Mouse (Mus musculus): Measurements from ENCODE around the gene Cck. TPM values are rescaled to one million over a fixed set of nuclear protein-coding genes. Genes with fewer than 3 reads are reported as not detected.
A peak's percentile ranks its signal among the peaks of the same experiment; 100 is the strongest.

Cck gene
- polyA plus RNA-seq (2012; rRNA removed) = 168 and 248 TPM in 2 replicates

- Histone ChIP-seq H3K27me3 (ENCODE audit: control insufficient read depth, insufficient read depth, low read length) (peaks cover 37% of the 10 kb centered on the region), H3K4me3 (ENCODE audit: low read depth, low read length) (peak within 1 kb of the TSS; percentile 21; the same call in 1 of the 2 replicates), H3K27ac (ENCODE audit: insufficient read depth, low read depth, low read length) (no peak within 1 kb of the TSS), H3K36me3 (ENCODE audit: control insufficient read depth, insufficient read depth, low read length) (no peaks in the 10 kb centered on the region), H3K4me1 (ENCODE audit: control insufficient read depth, insufficient read depth, insufficient read length, low read length) (no peaks in the 10 kb centered on the region; the same call in 1 of the 2 replicates)
- TF ChIP-seq POLR2A (IDR thresholded peaks at IDR 0.05; ENCODE audit: low read depth, low read length) (no peak), CTCF (IDR thresholded peaks at IDR 0.05; ENCODE audit: extremely low read depth, insufficient read length, insufficient replicate concordance, low read depth, low read length) (no peak)
- WGBS = 1% methylated on average over 12 of the region's 12 CpGs
These were observed at the start of gene Cck for GRCm38 (mm10) chr9:121495529-121495928. TSS of gene Cck (minus strand) at chr9:121495694.

GRCm38 (mm10) chr9:121541530-121541929, 46.0 kb upstream of the Cck start:
- Histone ChIP-seq H3K36me3 (ENCODE audit: control insufficient read depth, insufficient read depth, low read length) (no peaks in the 10 kb centered on the region), H3K4me3 (ENCODE audit: low read depth, low read length) (no peak overlapping the region), H3K4me1 (ENCODE audit: control insufficient read depth, insufficient read depth, insufficient read length, low read length) (peaks cover 13% of the 10 kb centered on the region; the same call in 1 of the 2 replicates), H3K27ac (ENCODE audit: insufficient read depth, low read depth, low read length) (no peak overlapping the region), H3K27me3 (ENCODE audit: control insufficient read depth, insufficient read depth, low read length) (no peaks in the 10 kb centered on the region)
- no peak for TF ChIP-seq POLR2A (IDR thresholded peaks at IDR 0.05; ENCODE audit: low read depth, low read length)
- TF ChIP-seq CTCF (IDR thresholded peaks at IDR 0.05; ENCODE audit: extremely low read depth, insufficient read length, insufficient replicate concordance, low read depth, low read length) = no peak

GRCm38 (mm10) chr9:121532626-121533025, 37.1 kb upstream of the Cck start:
- 82% methylated on average over 9 of the region's 9 CpGs for WGBS
- Histone ChIP-seq H3K27ac (ENCODE audit: insufficient read depth, low read depth, low read length) (no peak overlapping the region), H3K4me1 (ENCODE audit: control insufficient read depth, insufficient read depth, insufficient read length, low read length) (no peaks in the 10 kb centered on the region), H3K4me3 (ENCODE audit: low read depth, low read length) (no peak overlapping the region), H3K36me3 (ENCODE audit: control insufficient read depth, insufficient read depth, low read length) (no peaks in the 10 kb centered on the region), H3K27me3 (ENCODE audit: control insufficient read depth, insufficient read depth, low read length) (no peaks in the 10 kb centered on the region)
- TF ChIP-seq POLR2A (IDR thresholded peaks at IDR 0.05; ENCODE audit: low read depth, low read length) = no peak

- H3K36me3 ChIP-seq (ENCODE audit: control insufficient read depth, insufficient read depth, low read length) = no peaks in the 10 kb centered on the region
- no peak overlapping the region for H3K27ac ChIP-seq (ENCODE audit: insufficient read depth, low read depth, low read length)
- no peaks in the 10 kb centered on the region for H3K27me3 ChIP-seq (ENCODE audit: control insufficient read depth, insufficient read depth, low read length)
- WGBS = 74% methylated on average over 8 of the region's 8 CpGs
- no peak overlapping the region for H3K4me3 ChIP-seq (ENCODE audit: low read depth, low read length)
- TF ChIP-seq CTCF (IDR thresholded peaks at IDR 0.05; ENCODE audit: extremely low read depth, insufficient read length, insufficient replicate concordance, low read depth, low read length) (no peak), POLR2A (IDR thresholded peaks at IDR 0.05; ENCODE audit: low read depth, low read length) (no peak)
- H3K4me1 ChIP-seq (ENCODE audit: control insufficient read depth, insufficient read depth, insufficient read length, low read length) = no peaks in the 10 kb centered on the region
These were observed 33.3 kb upstream of the Cck start for GRCm38 (mm10) chr9:121528605-121529357.

GRCm38 (mm10) chr9:121526171-121526570, 30.7 kb upstream of the Cck start:
- no peak overlapping the region for H3K4me3 ChIP-seq (ENCODE audit: low read depth, low read length)
- WGBS = 80% methylated on average over 6 of the region's 6 CpGs
- peaks cover 2% of the 10 kb centered on the region; the same call in 1 of the 2 replicates for H3K4me1 ChIP-seq (ENCODE audit: control insufficient read depth, insufficient read depth, insufficient read length, low read length)
- TF ChIP-seq CTCF (IDR thresholded peaks at IDR 0.05; ENCODE audit: extremely low read depth, insufficient read length, insufficient replicate concordance, low read depth, low read length) = no peak
- no peak for TF ChIP-seq POLR2A (IDR thresholded peaks at IDR 0.05; ENCODE audit: low read depth, low read length)
- H3K27ac ChIP-seq (ENCODE audit: insufficient read depth, low read depth, low read length) = no peak overlapping the region
- no peaks in the 10 kb centered on the region for H3K27me3 ChIP-seq (ENCODE audit: control insufficient read depth, insufficient read depth, low read length)
- H3K36me3 ChIP-seq (ENCODE audit: control insufficient read depth, insufficient read depth, low read length) = no peaks in the 10 kb centered on the region

- H3K27me3 ChIP-seq (ENCODE audit: control insufficient read depth, insufficient read depth, low read length) = peaks cover 17% of the 10 kb centered on the region
- no peak for TF ChIP-seq POLR2A (IDR thresholded peaks at IDR 0.05; ENCODE audit: low read depth, low read length)
- no peak for TF ChIP-seq CTCF (IDR thresholded peaks at IDR 0.05; ENCODE audit: extremely low read depth, insufficient read length, insufficient replicate concordance, low read depth, low read length)
- no peak overlapping the region for H3K4me3 ChIP-seq (ENCODE audit: low read depth, low read length)
- WGBS = 88% methylated on average over 5 of the region's 5 CpGs
- no peaks in the 10 kb centered on the region for H3K36me3 ChIP-seq (ENCODE audit: control insufficient read depth, insufficient read depth, low read length)
- H3K27ac ChIP-seq (ENCODE audit: insufficient read depth, low read depth, low read length) = no peak overlapping the region
- peaks cover 2% of the 10 kb centered on the region; the same call in 1 of the 2 replicates for H3K4me1 ChIP-seq (ENCODE audit: control insufficient read depth, insufficient read depth, insufficient read length, low read length)
These were observed 24.6 kb upstream of the Cck start for GRCm38 (mm10) chr9:121520047-121520446.

- no peaks in the 10 kb centered on the region for H3K36me3 ChIP-seq (ENCODE audit: control insufficient read depth, insufficient read depth, low read length)
- no peak overlapping the region for H3K27ac ChIP-seq (ENCODE audit: insufficient read depth, low read depth, low read length)
- peaks cover 7% of the 10 kb centered on the region; the same call in 1 of the 2 replicates for H3K4me1 ChIP-seq (ENCODE audit: control insufficient read depth, insufficient read depth, insufficient read length, low read length)
- H3K4me3 ChIP-seq (ENCODE audit: low read depth, low read length) = no peak overlapping the region
- 40% methylated on average over 5 of the region's 5 CpGs for WGBS
- no peak for TF ChIP-seq CTCF (IDR thresholded peaks at IDR 0.05; ENCODE audit: extremely low read depth, insufficient read length, insufficient replicate concordance, low read depth, low read length)
- TF ChIP-seq POLR2A (IDR thresholded peaks at IDR 0.05; ENCODE audit: low read depth, low read length) = no peak
- H3K27me3 ChIP-seq (ENCODE audit: control insufficient read depth, insufficient read depth, low read length) = peaks cover 14% of the 10 kb centered on the region
These were observed 19.0 kb upstream of the Cck start for GRCm38 (mm10) chr9:121514462-121514861.

All from small intestine, adult 2 months (tissue).